Mouse (Mus musculus) heart, embryonic 15.5 days (tissue): ENCODE measurements around the gene Bbs12. TPM values are rescaled to one million over a fixed set of nuclear protein-coding genes. Genes with fewer than 3 reads are reported as not detected.

Source experiments
- ATAC-seq: fragments of 200-750 bp; cut with Nextera tagmentation; replicated peaks from 2 replicates; pipeline ENCODE4 v1.8.0; 2017; ENCODE audit warnings: low read depth, moderate TSS enrichment; ENCODE audit not compliant: insufficient number of reproducible peaks, insufficient read depth, low FRiP score
- H3K27ac ChIP-seq: fragments of 300-500 bp; sonication (generic); 2 replicates; pipeline ENCODE4 v1.5.1; 2015; ENCODE audit warnings: mild to moderate bottlenecking, inconsistent platforms
- H3K27me3 ChIP-seq: fragments of 300-500 bp; sonication (generic); 2 replicates; pipeline ENCODE4 v1.6.1; 2015; ENCODE audit warnings: inconsistent platforms
- H3K36me3 ChIP-seq: fragments of 300-500 bp; sonication (generic); 2 replicates; pipeline ENCODE4 v1.6.1; 2015; ENCODE audit warnings: mild to moderate bottlenecking, inconsistent platforms
- H3K4me1 ChIP-seq: fragments of 300-500 bp; sonication (generic); replicated peaks from 2 replicates; pipeline ENCODE4 v1.6.1; 2015; ENCODE audit warnings: inconsistent platforms
- H3K4me2 ChIP-seq: fragments of 300-500 bp; sonication (generic); 2 replicates; pipeline ENCODE4 v1.6.1; 2015; ENCODE audit warnings: inconsistent platforms, mild to moderate bottlenecking, moderate library complexity
- H3K4me3 ChIP-seq: fragments of 300-500 bp; sonication (generic); 2 replicates; pipeline ENCODE4 v1.5.1; 2015; ENCODE audit warnings: mild to moderate bottlenecking, inconsistent platforms
- H3K9ac ChIP-seq: fragments of 300-500 bp; sonication (generic); 2 replicates; pipeline ENCODE4 v1.6.1; 2015; ENCODE audit warnings: mild to moderate bottlenecking, inconsistent platforms
- H3K9me3 ChIP-seq: fragments of 300-500 bp; sonication (generic); replicated peaks from 2 replicates; pipeline ENCODE4 v1.6.1; 2016; ENCODE audit warnings: inconsistent platforms
- WGBS: fragments of 180-500 bp; shearing (Covaris S2); methylation state at CpG from one replicate; pipeline ENCODE4 v1.1.7; 2015; ENCODE audit warnings: mixed read lengths; 5-methylcytosine and 5-hydroxymethylcytosine counted together
- polyA plus RNA-seq: library from polyadenylated mRNA; unstranded; fragments of >200 nt; fragmentation: Nextera tagmentation; extraction: Ambion mirVana; gene quantifications from 2 replicates; pipeline ENCODE4 v1.2.1, GENCODE M21; 2015

The Bbs12 gene
- 4.5 and 4.7 TPM in 2 replicates for polyA plus RNA-seq

GRCm38 (mm10) chr3:37312370-37312941, at the start of gene Bbs12, which contains the start of gene Cetn4:
Gene Bbs12 (plus strand): TSS chr3:37312554.
Gene Cetn4 (minus strand): TSS chr3:37312708.
- no peaks in the 10 kb centered on the region for H3K36me3 ChIP-seq
- peak within 1 kb of the TSS; percentile 96 for H3K4me3 ChIP-seq
- WGBS: under 1% methylated on average over 54 of the region's 54 CpGs
- ATAC-seq: peak; percentile 98
- peak within 1 kb of the TSS; percentile 86 for H3K4me2 ChIP-seq
- no peaks in the 10 kb centered on the region for H3K27me3 ChIP-seq
- H3K9me3 ChIP-seq: no peaks in the 10 kb centered on the region
- peaks cover 14% of the 10 kb centered on the region; the same call in 1 of the 2 replicates for H3K4me1 ChIP-seq
- H3K27ac ChIP-seq: peak within 1 kb of the TSS; percentile 78
- H3K9ac ChIP-seq: peak within 1 kb of the TSS; percentile 93

GRCm38 (mm10) chr3:37268338-37268737, 44.0 kb upstream of the Bbs12 start:
- no peak overlapping the region for H3K4me3 ChIP-seq
- no peak overlapping the region for H3K4me2 ChIP-seq
- H3K27ac ChIP-seq: no peak overlapping the region
- no peaks in the 10 kb centered on the region for H3K4me1 ChIP-seq
- no peak for ATAC-seq
- H3K9ac ChIP-seq: no peak overlapping the region
- H3K36me3 ChIP-seq: no peaks in the 10 kb centered on the region
- no peaks in the 10 kb centered on the region for H3K9me3 ChIP-seq
- H3K27me3 ChIP-seq: no peaks in the 10 kb centered on the region
- WGBS: 82% methylated on average over 11 of the region's 11 CpGs

DNA sequence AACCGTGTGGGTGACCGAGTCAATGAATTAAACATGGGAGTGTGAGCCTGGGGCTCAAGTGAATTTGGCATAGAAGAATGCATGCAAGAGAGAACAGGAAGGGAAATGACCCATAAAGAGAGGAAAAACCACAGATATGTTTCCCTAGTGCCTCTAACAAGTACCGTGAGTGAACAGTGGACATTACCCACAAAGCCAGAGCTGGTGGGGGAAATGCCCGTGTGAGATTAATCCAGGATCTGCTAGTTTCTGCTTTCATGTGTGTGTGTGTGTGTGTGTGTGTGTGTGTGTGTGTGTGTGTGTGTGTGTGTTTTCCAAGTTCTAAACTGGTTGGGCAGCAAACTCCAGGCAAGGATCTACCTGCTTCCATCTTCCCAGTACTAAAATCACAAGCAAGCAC, 42.4 kb upstream of the Bbs12 start:
- no peaks in the 10 kb centered on the region for H3K27me3 ChIP-seq
- no peak overlapping the region for H3K27ac ChIP-seq
- no peak overlapping the region for H3K9ac ChIP-seq
- H3K9me3 ChIP-seq: no peaks in the 10 kb centered on the region
- no peak overlapping the region for H3K4me3 ChIP-seq
- no peaks in the 10 kb centered on the region for H3K4me1 ChIP-seq
- no peak for ATAC-seq
- WGBS: 79% methylated on average over 4 of the region's 4 CpGs
- no peak overlapping the region for H3K4me2 ChIP-seq
- no peaks in the 10 kb centered on the region for H3K36me3 ChIP-seq

- H3K9me3 ChIP-seq: no peaks in the 10 kb centered on the region
- H3K4me1 ChIP-seq: no peaks in the 10 kb centered on the region
- 6% methylated on average over 1 of the region's 1 CpGs for WGBS
- no peak overlapping the region for H3K9ac ChIP-seq
- ATAC-seq: no peak
- H3K4me2 ChIP-seq: no peak overlapping the region
- no peaks in the 10 kb centered on the region for H3K27me3 ChIP-seq
- no peak overlapping the region for H3K4me3 ChIP-seq
- no peak overlapping the region for H3K27ac ChIP-seq
- H3K36me3 ChIP-seq: no peaks in the 10 kb centered on the region
Observed at GRCm38 (mm10) chr3:37271209-37271608, 41.1 kb upstream of the Bbs12 start.

GRCm38 (mm10) chr3:37273092-37273491, 39.3 kb upstream of the Bbs12 start:
- Histone ChIP-seq H3K9me3 (no peaks in the 10 kb centered on the region), H3K9ac (no peak overlapping the region), H3K4me3 (no peak overlapping the region), H3K4me2 (no peak overlapping the region), H3K4me1 (no peaks in the 10 kb centered on the region), H3K27ac (no peak overlapping the region), H3K27me3 (no peaks in the 10 kb centered on the region), H3K36me3 (no peaks in the 10 kb centered on the region)
- ATAC-seq: no peak
- WGBS: 78% methylated on average over 7 of the region's 7 CpGs

DNA sequence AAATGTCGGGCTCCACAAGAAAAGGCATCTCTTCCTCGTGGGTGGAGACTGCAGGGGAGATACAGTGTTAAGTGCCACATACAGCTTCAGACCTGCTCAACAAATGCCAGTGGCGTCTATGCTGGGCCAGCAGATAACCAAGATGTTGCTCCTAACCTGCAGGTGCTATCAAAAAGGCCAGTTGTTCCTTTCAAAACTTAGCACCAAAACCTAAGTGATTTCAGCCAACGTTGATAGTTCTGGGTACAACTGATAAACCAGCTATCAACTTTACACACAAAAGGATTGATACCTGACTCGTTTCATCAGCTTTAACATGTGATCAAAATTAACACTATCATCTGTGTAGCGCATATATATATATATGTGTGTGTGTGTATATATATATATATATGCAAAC, 37.7 kb upstream of the Bbs12 start:
- H3K9ac ChIP-seq: no peak overlapping the region
- H3K4me1 ChIP-seq: no peaks in the 10 kb centered on the region
- H3K9me3 ChIP-seq: no peaks in the 10 kb centered on the region
- H3K4me3 ChIP-seq: no peak overlapping the region
- WGBS: 61% methylated on average over 6 of the region's 6 CpGs
- H3K36me3 ChIP-seq: no peaks in the 10 kb centered on the region
- ATAC-seq: no peak
- no peak overlapping the region for H3K4me2 ChIP-seq
- H3K27ac ChIP-seq: no peak overlapping the region
- no peaks in the 10 kb centered on the region for H3K27me3 ChIP-seq

DNA sequence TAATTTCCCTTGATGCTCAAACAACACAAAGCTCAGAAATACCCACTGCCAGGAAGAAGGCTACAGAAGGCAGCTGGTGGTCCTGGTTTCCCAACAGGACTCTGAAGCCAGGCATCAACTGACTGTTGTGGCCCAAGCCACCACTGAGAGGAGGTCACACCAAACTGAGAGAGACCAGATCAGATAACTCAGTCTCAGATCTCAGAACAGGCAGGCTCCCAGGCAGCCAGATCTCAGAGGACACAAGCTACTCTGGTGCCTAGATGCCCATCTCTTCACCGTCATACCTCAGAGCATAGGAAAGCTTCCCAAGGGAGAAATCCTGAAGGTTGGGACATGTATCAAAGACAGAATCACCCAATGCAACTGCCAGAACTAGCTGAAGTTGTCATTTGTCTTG, 32.1 kb upstream of the Bbs12 start:
- WGBS: 78% methylated on average over 1 of the region's 1 CpGs
- Histone ChIP-seq H3K27ac (no peak overlapping the region), H3K36me3 (no peaks in the 10 kb centered on the region), H3K4me3 (no peak overlapping the region), H3K27me3 (no peaks in the 10 kb centered on the region), H3K4me1 (no peaks in the 10 kb centered on the region), H3K9ac (no peak overlapping the region), H3K9me3 (no peaks in the 10 kb centered on the region), H3K4me2 (no peak overlapping the region)
- no peak for ATAC-seq

DNA sequence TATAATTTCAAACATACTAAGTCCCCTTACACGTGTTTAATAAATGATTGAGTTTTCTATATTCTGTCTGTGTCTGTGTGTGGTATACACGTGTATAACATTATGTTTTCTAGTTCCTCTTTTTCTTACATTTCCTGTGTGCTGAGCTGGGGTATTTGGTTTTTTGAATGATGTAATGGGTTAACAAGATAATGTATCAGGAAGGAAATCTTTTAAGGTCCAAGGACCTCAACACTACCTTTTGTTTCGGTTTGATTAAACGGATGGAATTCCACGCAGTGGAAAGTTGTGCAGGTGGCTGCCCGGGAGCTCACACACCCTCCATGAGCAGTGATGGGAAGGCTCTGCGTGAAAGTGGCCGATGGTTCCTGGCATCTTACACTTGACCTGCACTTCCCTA, 31.5 kb upstream of the Bbs12 start:
- no peak for ATAC-seq

DNA sequence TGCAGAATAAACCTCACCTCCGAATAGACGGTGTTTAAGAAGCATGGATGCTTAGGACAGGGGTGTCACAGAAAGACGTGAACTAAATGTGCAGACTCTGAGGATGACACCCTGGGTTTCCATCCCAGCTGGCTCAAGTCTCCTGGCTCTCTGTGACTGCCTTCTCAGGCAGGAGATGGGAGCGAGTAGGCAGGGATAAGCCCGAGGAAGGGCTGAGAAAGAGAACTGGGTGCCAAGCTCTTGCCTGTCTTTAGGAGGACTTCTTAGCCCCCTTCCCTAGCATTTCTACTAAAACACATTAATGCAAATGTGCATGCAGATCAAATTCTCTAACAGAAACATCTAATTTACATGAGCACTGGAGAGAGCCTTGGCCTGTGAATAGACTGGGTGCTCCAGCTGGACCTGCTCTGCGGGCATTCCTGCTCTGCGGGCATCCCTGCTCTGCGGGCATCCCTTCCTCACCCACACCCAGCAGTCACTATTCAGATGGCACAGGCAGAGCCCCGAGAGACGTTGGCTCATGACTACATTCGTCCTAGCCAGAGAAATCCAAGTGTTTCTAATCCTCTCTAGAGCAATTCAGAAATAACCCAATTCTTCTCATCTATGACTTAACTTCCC, 29.9 kb upstream of the Bbs12 start:
- Histone ChIP-seq H3K36me3 (no peaks in the 10 kb centered on the region), H3K4me2 (no peak overlapping the region), H3K27me3 (no peaks in the 10 kb centered on the region), H3K9me3 (no peaks in the 10 kb centered on the region), H3K9ac (no peak overlapping the region), H3K4me1 (no peaks in the 10 kb centered on the region), H3K27ac (no peak overlapping the region), H3K4me3 (no peak overlapping the region)
- ATAC-seq: no peak
- WGBS: 82% methylated on average over 11 of the region's 11 CpGs

More for the DNA sequence above, 31.5 kb upstream of the Bbs12 start:
- no peak overlapping the region for H3K27ac ChIP-seq
- 65% methylated on average over 8 of the region's 8 CpGs for WGBS
- H3K4me2 ChIP-seq: no peak overlapping the region
- H3K9ac ChIP-seq: no peak overlapping the region
- H3K27me3 ChIP-seq: no peaks in the 10 kb centered on the region
- H3K4me3 ChIP-seq: no peak overlapping the region
- no peaks in the 10 kb centered on the region for H3K9me3 ChIP-seq
- no peaks in the 10 kb centered on the region for H3K36me3 ChIP-seq
- no peaks in the 10 kb centered on the region for H3K4me1 ChIP-seq

DNA sequence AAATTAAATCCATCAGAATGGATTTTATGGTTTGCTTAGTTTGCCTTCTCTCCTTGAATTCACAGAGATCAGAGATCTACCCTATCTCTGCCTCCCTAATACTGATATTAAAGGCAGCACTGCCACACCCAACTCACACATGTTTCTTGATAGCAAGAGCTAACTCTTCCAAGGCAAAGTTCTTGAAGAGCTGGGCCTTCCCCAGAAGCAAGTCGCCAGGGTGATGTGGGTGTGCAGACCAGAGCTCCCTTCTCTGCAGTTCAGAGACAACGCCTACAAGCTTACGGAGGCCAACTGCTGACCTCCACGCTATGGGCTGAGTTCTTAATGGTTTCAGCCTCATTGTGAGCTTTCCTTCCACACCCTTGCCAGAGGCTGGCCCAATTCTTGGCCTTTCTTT, 29.1 kb upstream of the Bbs12 start:
- H3K4me2 ChIP-seq: no peak overlapping the region
- H3K9me3 ChIP-seq: no peaks in the 10 kb centered on the region
- no peak overlapping the region for H3K9ac ChIP-seq
- H3K36me3 ChIP-seq: no peaks in the 10 kb centered on the region
- no peak for ATAC-seq
- no peaks in the 10 kb centered on the region for H3K27me3 ChIP-seq
- H3K27ac ChIP-seq: no peak overlapping the region
- 81% methylated on average over 4 of the region's 4 CpGs for WGBS
- no peaks in the 10 kb centered on the region for H3K4me1 ChIP-seq
- no peak overlapping the region for H3K4me3 ChIP-seq

GRCm38 (mm10) chr3:37289237-37289636, 23.1 kb upstream of the Bbs12 start:
- H3K27me3 ChIP-seq: no peaks in the 10 kb centered on the region
- H3K9ac ChIP-seq: no peak overlapping the region
- ATAC-seq: no peak
- no peak overlapping the region for H3K27ac ChIP-seq
- H3K4me2 ChIP-seq: no peak overlapping the region
- WGBS: 87% methylated on average over 2 of the region's 2 CpGs
- no peaks in the 10 kb centered on the region for H3K36me3 ChIP-seq
- no peak overlapping the region for H3K4me3 ChIP-seq
- H3K4me1 ChIP-seq: no peaks in the 10 kb centered on the region
- H3K9me3 ChIP-seq: no peaks in the 10 kb centered on the region
